Mouse (Mus musculus) frontal cortex, adult 2 months (tissue): Measurements from ENCODE around the gene Simc1. TPM values are rescaled to one million over a fixed set of nuclear protein-coding genes. Genes with fewer than 3 reads are reported as not detected.

Source experiments
- DNase-seq, 2 experiments: peaks; one replicate each; pipeline ENCODE4 v3.0.0; 2022; ENCODE audit warnings: low spot score in 1 of 2; ENCODE audit errors: extremely low spot score in 1 of 2
- polyA plus RNA-seq: library from polyadenylated mRNA; depleted of rRNA; stranded (reverse); fragments of >200 nt; gene quantifications from 2 replicates; pipeline ENCODE4 v1.2.3, GENCODE M21; 2012

Gene Simc1
- polyA plus RNA-seq, 1 experiment, result 18.6 TPM

DNA sequence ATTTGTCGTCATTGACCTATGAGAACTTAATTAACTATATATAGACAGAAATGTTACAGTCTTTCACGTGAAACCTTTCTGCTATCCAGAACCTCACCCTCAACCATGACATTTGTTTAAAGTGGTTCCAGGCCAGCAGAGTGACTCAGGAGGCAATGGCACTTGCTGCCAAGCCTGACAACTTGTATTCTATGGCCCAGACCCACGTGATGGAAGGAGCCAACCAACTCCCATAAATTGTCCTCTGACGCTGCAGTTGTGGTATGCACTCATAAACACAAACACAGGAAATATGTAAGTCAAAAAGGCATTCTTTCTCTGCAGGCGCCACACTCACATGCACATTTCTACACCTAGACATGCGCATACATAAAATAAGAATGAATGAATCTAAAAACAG lies 23.6 kb downstream of the Simc1 start:
- DNase-seq, result no peak

DNA sequence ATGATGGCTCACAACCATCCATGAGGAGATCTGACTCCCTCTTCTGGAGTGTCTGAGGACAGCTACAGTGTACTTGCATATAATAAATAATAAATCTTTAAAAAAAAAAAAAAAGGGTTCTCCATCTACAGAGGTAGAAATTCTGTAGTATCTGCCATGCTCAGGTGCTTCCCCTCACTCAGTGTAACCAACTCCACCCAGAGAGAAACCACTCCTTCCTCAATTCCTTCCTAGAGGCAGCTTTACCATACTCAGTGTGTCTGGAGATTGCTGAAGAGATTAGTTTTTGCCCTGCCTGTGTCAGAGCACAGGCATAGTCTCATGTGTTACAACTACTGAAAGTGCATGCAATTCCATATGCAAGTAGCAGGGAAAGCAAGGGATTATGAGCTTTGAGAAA lies 28.6 kb downstream of the Simc1 start:
- no peak for DNase-seq

DNA sequence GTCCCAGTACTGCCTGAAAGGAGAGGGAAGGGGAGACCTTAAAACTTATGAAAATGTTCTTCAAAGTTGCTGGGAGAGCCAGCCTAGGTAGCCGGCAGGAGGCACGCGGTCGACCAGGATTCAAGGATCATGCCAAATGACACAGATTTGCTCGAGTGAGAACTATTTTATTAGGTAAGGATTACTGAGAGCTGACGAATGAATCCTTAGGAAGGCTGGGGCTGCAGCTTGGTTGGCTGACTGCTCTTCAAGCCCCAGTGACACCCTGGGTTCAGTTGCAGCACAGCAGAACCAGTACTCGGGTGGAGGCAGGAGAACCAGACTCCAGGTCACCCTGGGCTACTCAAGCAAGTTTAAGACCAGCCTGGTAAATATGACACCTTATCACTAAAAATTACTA lies 44.5 kb downstream of the Simc1 start:
- DNase-seq, result no peak

DNA sequence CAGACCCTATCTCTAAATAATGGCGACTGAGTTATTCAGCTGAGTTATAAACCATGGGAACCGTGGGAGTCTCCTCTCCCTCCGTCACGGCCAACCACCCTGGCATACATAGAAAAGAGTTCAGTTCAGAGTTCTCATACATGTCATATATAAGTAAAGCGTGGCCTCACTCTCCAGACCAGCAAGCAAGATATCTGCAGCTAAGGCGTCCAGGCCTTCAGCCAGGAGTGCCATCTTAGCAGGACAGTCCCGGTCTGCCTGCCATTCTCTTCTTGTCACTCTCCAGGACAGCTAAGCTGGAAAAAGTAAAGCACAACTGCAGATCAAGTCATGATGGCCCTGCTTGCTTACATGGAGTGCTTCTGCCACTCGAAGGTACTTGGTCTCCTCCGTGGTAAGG lies 52.6 kb downstream of the Simc1 start:
- DNase-seq, result no peak

DNA sequence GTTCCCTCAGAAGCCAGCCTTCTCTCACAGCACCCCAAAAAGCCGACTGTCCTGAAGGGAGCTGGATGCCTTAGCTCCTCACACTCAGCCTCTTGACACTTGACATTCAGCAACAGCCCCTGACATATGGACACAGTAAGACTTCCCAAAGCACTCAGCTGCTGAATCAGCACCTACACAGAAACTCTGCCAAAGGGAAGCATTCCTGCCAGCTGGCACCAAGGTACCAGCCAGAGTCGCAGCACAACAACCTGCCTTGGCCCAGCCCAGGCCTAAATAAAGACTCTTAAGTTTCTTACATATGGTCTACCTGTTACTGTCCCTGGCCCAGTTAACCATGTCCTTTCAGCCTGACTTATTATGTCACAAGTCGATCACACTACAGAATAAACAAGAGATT lies 53.2 kb downstream of the Simc1 start:
- peak in 1 of 2 experiments; percentile 46 for DNase-seq

DNA sequence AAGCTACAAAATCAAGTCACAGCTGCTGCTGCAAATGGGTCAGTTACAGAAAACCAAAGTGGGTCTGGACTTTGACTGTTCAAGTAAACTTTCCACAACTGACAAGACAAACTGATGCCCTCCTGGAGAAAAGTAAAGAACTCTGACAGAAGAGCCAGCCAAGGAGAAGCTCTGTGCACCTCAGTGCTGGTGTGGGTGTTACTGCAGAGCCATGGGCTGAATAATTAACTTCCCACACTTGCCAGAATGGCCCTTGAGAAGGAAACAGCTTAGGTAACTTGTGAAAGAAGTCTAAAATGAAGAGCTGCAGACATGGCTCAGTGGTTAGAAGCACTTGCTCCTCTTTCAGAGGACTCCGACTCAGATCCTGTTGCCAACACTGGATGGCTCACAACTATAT lies 54.1 kb downstream of the Simc1 start:
- no peak for DNase-seq

DNA sequence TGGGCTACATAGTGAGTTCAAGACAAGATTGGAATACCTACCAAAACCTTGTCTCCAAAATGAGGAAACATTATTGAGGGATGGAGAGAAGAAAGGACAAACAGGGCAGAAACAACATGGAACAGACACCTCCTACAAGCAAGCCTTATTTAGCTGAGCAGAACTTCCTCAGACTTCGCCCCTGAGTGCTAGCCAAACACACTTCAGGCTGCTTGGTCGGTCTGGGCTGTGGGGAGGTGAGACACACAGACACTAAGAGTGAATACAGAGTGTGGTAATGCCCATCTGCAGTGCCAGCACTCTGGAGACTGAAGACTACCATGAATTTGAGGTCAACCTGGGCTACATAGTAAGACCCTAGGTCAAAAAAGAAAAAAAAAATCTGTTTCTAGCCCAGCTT lies 56.1 kb downstream of the Simc1 start:
- no peak for DNase-seq

DNA sequence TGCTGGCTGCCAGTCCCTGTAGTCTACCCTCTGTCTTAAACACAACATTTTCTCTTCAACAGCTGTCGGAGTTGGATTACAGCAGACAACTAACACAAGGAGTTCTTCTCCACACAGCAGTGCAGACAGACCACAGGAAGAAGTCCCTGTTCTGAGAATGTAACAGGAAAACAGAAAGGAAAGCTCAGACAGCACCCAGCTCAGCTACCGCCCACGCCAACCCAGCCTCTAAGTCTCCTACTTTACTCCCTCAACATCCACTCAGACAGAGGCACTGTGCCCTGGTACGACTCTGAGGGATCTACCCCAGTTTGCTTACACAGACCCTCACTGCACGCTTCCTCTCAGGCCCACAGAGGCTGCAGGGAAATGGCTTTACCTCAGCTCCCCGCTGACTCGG lies 57.0 kb downstream of the Simc1 start:
- peak in 1 of 2 experiments; percentile 69 for DNase-seq

DNA sequence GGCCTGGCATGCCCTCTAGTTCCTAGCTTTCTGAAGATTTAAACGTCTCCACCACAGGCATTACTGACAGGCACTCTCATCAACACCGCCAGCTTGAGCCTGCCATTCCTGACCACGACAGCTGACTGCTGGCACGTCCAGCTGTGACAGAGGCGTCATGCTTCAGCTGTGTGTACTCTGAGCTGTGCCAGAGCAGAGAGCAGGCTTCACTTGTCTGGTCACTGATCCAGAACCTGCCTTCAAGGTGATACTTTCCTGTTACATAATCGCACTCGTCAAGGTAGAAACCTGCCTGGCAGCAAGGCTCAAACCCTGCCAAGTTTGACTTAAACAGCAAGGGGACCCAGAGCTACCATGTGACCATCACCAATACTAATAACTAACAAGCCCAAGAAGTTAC lies 59.0 kb downstream of the Simc1 start:
- no peak for DNase-seq

DNA sequence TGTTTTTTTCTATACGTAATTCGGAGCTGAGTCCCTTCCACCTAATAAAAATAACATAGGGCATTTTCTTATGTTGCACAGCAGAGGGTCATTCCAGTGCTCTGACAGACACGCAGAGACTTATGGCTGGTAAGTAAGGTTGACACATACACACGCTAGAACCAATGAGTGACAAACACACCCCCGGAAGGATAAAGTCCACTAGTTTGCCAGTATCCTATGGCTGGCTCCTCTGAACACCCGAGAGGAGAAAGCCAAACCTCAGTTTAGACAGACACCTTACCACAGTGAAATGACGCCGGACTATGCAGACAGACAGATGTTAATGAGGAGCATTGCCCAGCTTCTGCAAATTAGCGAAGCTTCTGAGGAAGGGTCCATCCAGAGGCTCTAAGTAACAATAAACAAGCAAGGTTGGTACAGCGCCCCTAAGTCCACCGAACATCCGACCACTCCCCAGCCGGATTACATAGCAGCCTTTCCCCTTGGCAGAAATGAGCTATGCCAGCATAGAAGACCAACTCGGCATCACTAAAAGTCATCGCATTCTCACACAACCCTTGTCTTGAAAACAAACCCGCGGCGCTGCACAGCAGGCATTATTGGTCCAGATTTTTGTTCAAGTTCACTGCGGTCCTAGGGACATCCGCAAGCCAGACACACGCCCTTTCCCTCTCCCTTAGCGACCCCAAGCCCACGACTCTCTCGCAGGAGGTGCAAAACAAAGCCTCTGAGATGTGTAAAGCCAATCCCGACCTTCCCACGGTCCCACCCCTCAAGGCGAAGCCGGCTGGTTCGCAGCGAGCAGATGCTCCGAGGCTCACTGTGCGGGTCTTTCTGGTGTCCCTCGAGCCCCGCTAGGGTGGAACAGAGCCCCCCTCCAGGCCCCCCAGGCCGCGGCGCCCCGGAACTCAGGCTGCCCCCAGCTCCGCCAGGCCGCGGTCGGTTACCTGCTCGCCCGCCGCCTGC lies 60.9 kb downstream of the Simc1 start:
- DNase-seq, result no peak

DNA sequence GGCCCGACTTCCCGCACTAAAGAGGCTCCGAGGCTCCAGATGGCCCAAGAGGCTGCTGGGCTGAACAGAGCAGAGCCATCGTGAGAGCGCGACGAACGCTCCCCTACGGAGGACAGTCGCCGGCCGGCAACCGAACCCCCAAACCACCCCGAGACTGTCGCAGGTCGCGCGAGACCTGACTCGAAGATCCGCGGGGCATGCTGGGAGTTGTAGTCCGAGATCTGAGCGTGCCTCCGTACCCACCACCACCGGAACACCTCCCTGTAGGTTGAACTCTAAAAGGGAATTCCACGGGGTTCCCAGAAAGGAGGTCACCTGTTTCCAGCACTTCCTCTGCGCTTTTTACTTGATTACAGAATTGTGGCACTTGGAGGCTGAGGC lies 61.6 kb downstream of the Simc1 start, which contains the start of gene 4833439L19Rik:
Gene 4833439L19Rik (minus strand): TSS at position 235 of the 381 bp plus-strand sequence.
- peak; percentile 92 to 96 for DNase-seq

DNA sequence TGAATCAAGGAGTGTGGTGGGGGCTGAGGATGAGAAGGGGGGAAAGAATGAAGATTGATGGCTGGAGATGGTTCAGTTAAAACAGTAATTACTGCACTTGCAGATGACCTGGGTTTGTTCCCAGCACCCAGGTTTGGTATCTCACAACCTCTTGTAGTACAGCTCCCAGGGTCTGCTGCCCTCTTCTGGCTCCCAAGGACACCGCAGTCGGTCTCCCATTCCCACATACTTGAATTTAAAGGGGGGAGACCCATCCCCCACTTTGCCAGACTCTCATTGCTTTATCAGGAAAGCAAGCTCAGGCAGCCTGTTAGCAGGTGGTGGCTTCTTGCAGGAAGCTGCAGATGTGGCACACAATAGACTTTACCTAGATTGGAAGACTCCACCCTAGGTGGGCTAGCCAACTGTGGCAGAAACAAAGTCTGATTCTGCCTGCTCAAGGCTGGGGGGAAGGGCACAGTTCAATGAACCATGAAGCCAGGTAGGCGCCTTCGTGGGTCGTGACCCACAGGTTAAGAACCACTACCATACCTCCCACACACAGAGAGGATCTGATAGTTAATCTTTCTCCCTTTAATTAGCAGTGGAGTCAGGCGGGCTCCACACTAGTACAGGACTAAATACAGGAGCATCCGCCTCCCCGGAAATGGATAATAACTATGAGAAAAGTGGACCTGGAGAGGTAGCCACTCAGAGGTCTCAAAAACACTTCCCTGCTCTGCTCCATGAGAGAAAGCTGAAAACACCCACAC lies 62.2 kb downstream of the Simc1 start:
- peak in 1 of 2 experiments; percentile 67 for DNase-seq

DNA sequence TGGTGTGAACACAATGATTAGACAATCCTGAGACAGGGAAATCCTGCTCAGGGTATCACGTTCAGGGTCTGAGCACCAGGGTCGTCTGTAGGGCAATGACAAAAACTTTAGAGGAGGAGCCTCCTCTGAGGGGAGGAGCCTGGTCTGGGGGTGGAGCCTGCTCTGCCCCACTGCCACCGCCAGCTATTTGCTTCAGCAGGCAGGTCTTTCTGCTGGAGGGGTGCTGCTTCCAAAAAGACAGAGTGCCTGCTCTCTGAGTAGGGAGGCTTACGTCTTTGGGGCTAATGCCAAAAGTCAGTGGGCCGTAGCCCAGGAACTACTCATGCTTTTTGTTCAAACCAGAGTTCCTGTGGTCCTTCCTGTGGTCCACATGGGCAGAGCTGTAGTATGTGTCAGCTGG lies 64.8 kb downstream of the Simc1 start:
- no peak for DNase-seq

DNA sequence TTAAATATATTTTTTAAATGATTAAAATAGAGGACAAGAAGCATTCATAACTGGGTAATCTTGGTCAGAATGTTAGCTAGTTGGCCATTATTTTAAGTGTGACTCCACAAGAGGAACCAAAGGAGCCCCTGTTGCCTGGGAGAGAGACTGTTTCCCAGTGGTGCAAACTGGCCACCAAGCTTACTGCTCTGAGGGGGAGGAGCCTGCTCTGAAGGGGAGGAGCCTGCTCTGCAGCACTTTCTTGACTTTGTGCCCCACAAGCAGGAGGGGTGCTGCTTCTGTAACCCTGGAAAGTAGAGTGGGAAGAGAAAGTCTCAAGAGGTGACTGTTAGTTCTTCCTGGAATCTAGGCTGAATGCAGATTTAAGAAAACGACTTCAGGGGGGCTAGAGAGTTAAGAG lies 65.7 kb downstream of the Simc1 start:
- DNase-seq, result no peak

DNA sequence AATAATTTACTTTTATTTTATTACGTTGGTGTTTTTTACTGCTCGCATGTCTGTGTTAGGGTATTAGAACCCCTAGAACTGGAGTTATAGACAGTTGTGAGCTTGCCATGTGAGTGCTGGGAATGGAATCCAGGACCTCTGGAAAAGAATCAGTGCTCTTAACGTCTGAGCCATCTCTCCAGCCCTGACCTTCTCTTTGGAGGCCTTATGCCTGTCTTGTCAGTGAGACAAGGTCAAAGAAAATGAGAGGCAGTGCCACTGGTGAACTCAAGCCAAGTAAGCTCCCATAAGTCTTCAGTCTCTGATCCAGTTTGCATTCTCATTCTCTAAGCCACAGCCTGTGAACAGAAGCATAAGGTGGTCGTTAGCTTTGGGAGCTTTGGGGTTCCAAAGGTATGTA lies 67.2 kb downstream of the Simc1 start:
- DNase-seq, result no peak

DNA sequence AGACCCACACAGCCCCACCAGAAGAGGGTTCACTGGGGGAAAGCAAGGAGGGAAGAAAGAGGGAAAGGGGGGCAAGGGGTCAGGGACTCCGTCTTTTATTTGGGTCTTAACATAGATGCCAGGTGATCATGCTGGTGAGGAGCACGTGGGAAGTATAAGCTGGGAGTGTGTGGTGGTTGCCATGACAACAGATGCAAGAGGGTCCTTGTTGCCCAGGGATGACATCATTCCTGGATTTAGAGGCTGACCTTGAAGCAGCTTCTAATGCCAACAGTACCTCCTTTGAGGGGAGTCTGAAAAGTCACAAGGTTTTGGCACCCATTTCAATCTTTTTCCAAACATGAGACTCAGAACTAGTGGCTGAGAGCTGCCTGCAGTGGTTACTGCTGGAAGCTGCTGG lies 68.1 kb downstream of the Simc1 start:
- no peak for DNase-seq

DNA sequence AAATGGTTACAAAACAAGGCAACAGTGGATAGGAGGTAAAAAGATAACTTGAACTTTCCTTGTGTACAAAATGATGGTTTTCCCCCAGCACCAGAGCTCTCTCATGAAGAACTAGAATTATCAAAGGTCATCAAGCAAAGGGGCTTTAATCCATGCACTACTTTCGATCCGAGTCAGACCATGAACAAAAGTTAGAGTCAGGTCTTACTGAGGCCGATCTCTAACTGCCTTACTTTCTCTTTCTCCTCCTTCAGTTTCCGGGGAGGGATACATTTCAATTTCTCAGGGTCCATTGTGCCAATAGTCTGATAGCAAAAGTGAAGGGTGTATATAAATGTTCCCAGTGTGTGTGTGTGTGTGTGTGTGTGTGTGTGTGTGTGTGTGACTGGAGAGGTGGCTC lies 69.0 kb downstream of the Simc1 start:
- DNase-seq, result no peak

DNA sequence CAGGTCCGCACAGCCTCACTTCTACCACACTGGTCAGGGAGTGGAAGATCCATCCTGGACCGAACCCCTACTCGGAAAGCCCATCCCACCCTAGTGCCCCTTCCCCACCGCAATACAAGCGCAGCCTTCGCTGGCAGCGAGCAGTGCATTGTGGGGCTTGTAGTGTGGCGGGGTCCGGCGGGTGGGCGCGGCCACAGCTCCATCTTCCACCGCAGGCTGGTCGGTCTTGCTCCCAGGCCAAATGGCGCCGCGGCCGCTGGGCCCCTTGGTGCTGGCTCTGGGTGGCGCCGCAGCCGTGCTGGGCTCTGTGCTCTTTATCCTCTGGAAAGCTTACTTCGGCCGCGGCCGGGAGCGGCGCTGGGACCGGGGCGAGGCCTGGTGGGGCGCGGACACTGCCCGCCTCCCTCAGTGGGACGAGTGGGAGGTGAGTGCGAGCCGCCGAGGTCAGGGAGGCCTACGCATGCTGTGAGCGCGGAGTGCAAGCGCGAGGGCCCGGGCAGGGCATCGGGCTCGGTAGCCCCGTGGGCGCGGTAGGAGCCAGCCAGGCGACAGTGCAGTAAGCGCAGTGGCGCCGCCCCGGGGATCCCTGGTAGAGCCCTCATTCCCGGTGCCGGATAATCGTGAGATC lies 71.4 kb downstream of the Simc1 start, which contains the start of gene Arl10:
Gene Arl10 (plus strand): TSS at position 162 of the 628 bp plus-strand sequence.
- peak in 1 of 2 experiments; percentile 74 for DNase-seq

DNA sequence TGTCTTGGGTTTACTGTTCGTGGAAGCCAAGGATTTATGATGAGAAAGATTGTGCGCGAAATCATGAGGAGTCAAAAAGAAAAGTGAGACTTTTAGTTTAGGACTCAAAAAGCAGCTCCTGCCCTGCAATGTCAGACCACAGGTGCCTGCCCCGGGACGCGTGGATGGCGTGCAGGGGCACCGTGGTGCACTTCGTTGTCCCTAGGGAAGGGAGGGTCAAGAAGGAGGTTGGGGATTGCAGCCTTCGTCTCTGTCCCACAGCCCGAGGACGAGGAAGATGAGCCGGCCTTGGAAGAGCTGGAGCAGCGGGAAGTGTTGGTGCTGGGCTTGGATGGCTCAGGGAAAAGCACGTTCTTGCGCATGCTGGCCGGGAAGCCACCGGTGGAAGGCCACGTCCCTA lies 71.9 kb downstream of the Simc1 start:
- no peak for DNase-seq

DNA sequence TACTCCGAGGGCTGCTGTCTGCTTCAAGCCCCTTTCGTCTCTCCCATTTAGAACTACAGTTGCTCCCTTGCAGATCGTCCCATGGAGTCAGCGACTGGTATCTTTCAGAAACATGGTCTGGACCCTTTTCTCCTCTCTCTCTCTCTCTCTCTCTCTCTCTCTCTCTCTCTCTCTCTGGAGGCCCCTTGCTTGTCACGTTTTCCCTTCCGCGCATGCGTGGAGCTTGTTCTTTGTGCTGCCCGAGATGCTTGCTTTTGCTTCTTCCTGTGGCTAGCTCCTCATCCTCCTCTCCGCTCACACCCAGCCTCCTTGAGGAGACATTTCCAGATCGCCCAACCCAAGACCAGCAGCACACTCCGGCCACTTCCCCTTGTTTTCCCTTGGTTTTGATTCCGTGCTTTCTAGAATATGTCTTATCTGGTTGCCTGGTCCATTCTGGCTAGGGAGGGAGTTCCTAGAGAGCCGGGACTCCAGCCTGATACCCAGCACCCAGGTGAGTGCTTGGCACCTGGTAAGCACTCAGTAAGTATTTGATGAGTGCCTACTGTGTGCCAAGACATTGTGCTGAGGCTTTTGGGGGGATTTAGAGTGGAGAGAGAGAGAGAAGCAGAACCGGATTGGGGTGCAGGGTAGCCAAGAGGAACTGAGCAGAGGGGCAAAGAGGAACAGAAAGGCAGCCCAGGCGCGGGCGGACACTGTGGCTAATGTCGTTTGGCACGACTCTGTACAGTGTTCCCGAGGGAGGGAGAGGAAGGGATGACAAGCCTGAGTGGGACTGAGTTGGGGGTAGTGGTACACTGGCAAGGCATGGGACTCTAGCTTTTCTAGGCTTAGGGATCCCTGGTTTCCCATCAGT lies 74.3 kb downstream of the Simc1 start:
- DNase-seq, result no peak
